ENCODE assay signal across 9 mouse cellular contexts in genomic region chr9:60744171-60744969, GRCm38 (mm10). TPM values are rescaled to one million over a fixed set of nuclear protein-coding genes. Genes with fewer than 3 reads are reported as not detected.
DNase-seq lines count a peak whose midpoint lies in the region; ATAC-seq and TF ChIP-seq lines count a peak whose summit lies in the region.
"Had no signal": no experiment of that assay in that cellular context is flagged by ENCODE, and none has a peak within 500 bp of the region (broad histone marks: within the 10 kb centered on the region; RNA-seq: fewer than 3 reads in every experiment).

No protein-coding gene starts in this region.

- H3K4me2 ChIP-seq in kidney, embryonic 16.5 days (replicated peaks; ENCODE audit: low read depth, low read length), result no peak overlapping the region
- no peak overlapping the region for H3K4me2 ChIP-seq in forebrain, embryonic 14.5 days (ENCODE audit: low read length)
- H3K4me2 ChIP-seq: limb, embryonic 12.5 days had no signal

- 51% methylated on average over 18 of the region's 18 CpGs for WGBS in kidney, embryonic 16.5 days
- WGBS in forebrain, embryonic 14.5 days, result 46% methylated on average over 18 of the region's 18 CpGs
- WGBS in small intestine, adult 2 months, result 45% methylated on average over 18 of the region's 18 CpGs

- H3K9ac ChIP-seq in kidney, embryonic 16.5 days (replicated peaks; ENCODE audit: low read length), result no peak overlapping the region
- no peak overlapping the region for H3K9ac ChIP-seq in ES-Bruce4 (ENCODE audit: low read depth, poor library complexity, severe bottlenecking)
- no peak overlapping the region for H3K9ac ChIP-seq in forebrain, embryonic 14.5 days (ENCODE audit: low read length)
- H3K9ac ChIP-seq: limb, embryonic 12.5 days had no signal

- H3K36me3 ChIP-seq in kidney, embryonic 16.5 days (ENCODE audit: insufficient read depth, low read length), result no peaks in the 10 kb centered on the region
- H3K36me3 ChIP-seq in ES-Bruce4 (ENCODE audit: control insufficient read depth, insufficient read depth, low read length, poor library complexity, severe bottlenecking), result no peaks in the 10 kb centered on the region
- H3K36me3 ChIP-seq in forebrain, embryonic 14.5 days (ENCODE audit: control insufficient read depth, insufficient read depth, low read length), result no peaks in the 10 kb centered on the region
- no peaks in the 10 kb centered on the region for H3K36me3 ChIP-seq in small intestine, adult 2 months (ENCODE audit: control insufficient read depth, insufficient read depth, low read length)
- H3K36me3 ChIP-seq: limb, embryonic 12.5 days had no signal

- TF ChIP-seq EP300 in ES-Bruce4 (IDR thresholded peaks at IDR 0.05; ENCODE audit: insufficient read depth, low read depth, low read length), result no peak

- H3K27me3 ChIP-seq in kidney, embryonic 16.5 days (ENCODE audit: insufficient read depth, low read length), result no peaks in the 10 kb centered on the region
- H3K27me3 ChIP-seq in ES-Bruce4 (ENCODE audit: control insufficient read depth, insufficient read depth, low read length, poor library complexity, severe bottlenecking), result no peaks in the 10 kb centered on the region
- no peaks in the 10 kb centered on the region for H3K27me3 ChIP-seq in forebrain, embryonic 14.5 days (replicated peaks; ENCODE audit: control insufficient read depth, insufficient read depth, low read length)
- H3K27me3 ChIP-seq in small intestine, adult 2 months (ENCODE audit: control insufficient read depth, insufficient read depth, low read length), result no peaks in the 10 kb centered on the region

- no peak for ATAC-seq in kidney, embryonic 16.5 days (ENCODE audit: low FRiP score, low TSS enrichment)
- ATAC-seq in forebrain, embryonic 14.5 days, result no peak

- H3K9me3 ChIP-seq in kidney, embryonic 16.5 days (ENCODE audit: low read length), result 0 out of 2 replicates have a peak, but pooled peaks cover 3% of the 10 kb centered on the region
- H3K9me3 ChIP-seq in ES-Bruce4 (replicated peaks; ENCODE audit: control insufficient read depth, insufficient read depth, low read length, poor library complexity, severe bottlenecking), result no peaks in the 10 kb centered on the region
- no peaks in the 10 kb centered on the region for H3K9me3 ChIP-seq in forebrain, embryonic 14.5 days (replicated peaks; ENCODE audit: control insufficient read depth, low read length)
- H3K9me3 ChIP-seq: limb, embryonic 12.5 days had no signal

- peak; percentile 78 for TF ChIP-seq CTCF in ES-Bruce4 (IDR thresholded peaks at IDR 0.05; ENCODE audit: low read depth, low read length)
- TF ChIP-seq CTCF in small intestine, adult 2 months (IDR thresholded peaks at IDR 0.05; ENCODE audit: extremely low read depth, insufficient read length, insufficient replicate concordance, low read depth, low read length), result peak; percentile 81; the same call in 1 of the 2 replicates

- no peak overlapping the region for H3K27ac ChIP-seq in kidney, embryonic 16.5 days (ENCODE audit: low read length)
- H3K27ac ChIP-seq in ES-Bruce4 (ENCODE audit: insufficient read depth, low read length), result no peak overlapping the region
- no peak overlapping the region for H3K27ac ChIP-seq in forebrain, embryonic 14.5 days (ENCODE audit: low read depth, low read length)
- H3K27ac ChIP-seq in small intestine, adult 2 months (ENCODE audit: insufficient read depth, low read depth, low read length), result no peak overlapping the region
- H3K27ac ChIP-seq: limb, embryonic 12.5 days had no signal

- peaks cover 11% of the 10 kb centered on the region; the same call in 1 of the 2 replicates for H3K4me1 ChIP-seq in kidney, embryonic 16.5 days (ENCODE audit: insufficient read depth, low read length)
- H3K4me1 ChIP-seq in ES-Bruce4 (ENCODE audit: control insufficient read depth, insufficient read depth, low read length), result no peaks in the 10 kb centered on the region
- no peaks in the 10 kb centered on the region for H3K4me1 ChIP-seq in forebrain, embryonic 14.5 days (ENCODE audit: control insufficient read depth, insufficient read depth, low read length)
- H3K4me1 ChIP-seq in small intestine, adult 2 months (ENCODE audit: control insufficient read depth, insufficient read depth, insufficient read length, low read length), result peaks cover 5% of the 10 kb centered on the region; the same call in 1 of the 2 replicates
- H3K4me1 ChIP-seq: limb, embryonic 12.5 days had no signal

- H3K4me3 ChIP-seq in kidney, embryonic 16.5 days (ENCODE audit: low read length), result no peak overlapping the region
- no peak overlapping the region for H3K4me3 ChIP-seq in ES-Bruce4 (ENCODE audit: low read depth, low read length)
- no peak overlapping the region for H3K4me3 ChIP-seq in forebrain, embryonic 14.5 days (ENCODE audit: low read depth, low read length)
- no peak overlapping the region for H3K4me3 ChIP-seq in small intestine, adult 2 months (ENCODE audit: low read depth, low read length)
- H3K4me3 ChIP-seq: limb, embryonic 12.5 days had no signal

- TF ChIP-seq POLR2A in ES-Bruce4 (IDR thresholded peaks at IDR 0.05; ENCODE audit: insufficient read depth, low read length), result no peak
- TF ChIP-seq POLR2A in small intestine, adult 2 months (IDR thresholded peaks at IDR 0.05; ENCODE audit: low read depth, low read length), result no peak

- peak; percentile 43 for DNase-seq in kidney, adult 18-20 months
- peak; percentile 7 for DNase-seq in c-Kit-positive CD71-positive TER-119-positive erythroid progenitor cells, embryonic 14.5 days (ENCODE audit: low spot score)
- peak; percentile 80 for DNase-seq in forebrain, embryonic 14.5 days (ENCODE audit: low spot score)
- peak; percentile 69 for DNase-seq in kidney, postnatal 10 days
- peak; percentile 65 for DNase-seq in lung, postnatal 14 days

RNA-seq across cellular contexts. Expression of gene Larp6, which starts 31.6 kb away (rescaled TPM):
- 1.6 and 1.7 TPM in 2 replicates for polyA plus RNA-seq in kidney, embryonic 16.5 days (2015; fragmentation: Nextera tagmentation; extraction: Ambion mirVana)
- 0.37 TPM in 1 of 2 replicates, not detected in the other for polyA plus RNA-seq in ES-Bruce4 (2011; ENCODE audit: insufficient read depth, insufficient read length, low read depth, missing spikeins)
- polyA plus RNA-seq in forebrain, embryonic 14.5 days (2014; fragmentation: Nextera tagmentation; extraction: Ambion mirVana), result 5.9 and 7.8 TPM in 2 replicates
- 0.39 and 0.84 TPM in 2 replicates for polyA plus RNA-seq in small intestine, adult 2 months (2012; rRNA removed)

RNA-seq across cellular contexts. Expression of gene Uaca, which starts 50.0 kb away (rescaled TPM):
- polyA plus RNA-seq in kidney, embryonic 16.5 days (2015; fragmentation: Nextera tagmentation; extraction: Ambion mirVana), result 38.0 and 40.4 TPM in 2 replicates
- 29.7 and 31.0 TPM in 2 replicates for polyA plus RNA-seq in ES-Bruce4 (2011; ENCODE audit: insufficient read depth, insufficient read length, low read depth, missing spikeins)
- 12.5 and 13.5 TPM in 2 replicates for polyA plus RNA-seq in forebrain, embryonic 14.5 days (2014; fragmentation: Nextera tagmentation; extraction: Ambion mirVana)
- polyA plus RNA-seq in small intestine, adult 2 months (2012; rRNA removed), result 7.9 and 23.3 TPM in 2 replicates

RNA-seq across cellular contexts. Expression of gene Lrrc49, which starts 56.4 kb away (rescaled TPM):
- polyA plus RNA-seq in kidney, embryonic 16.5 days (2015; fragmentation: Nextera tagmentation; extraction: Ambion mirVana), result 15.8 and 16.7 TPM in 2 replicates
- 3.6 and 5.7 TPM in 2 replicates for polyA plus RNA-seq in ES-Bruce4 (2011; ENCODE audit: insufficient read depth, insufficient read length, low read depth, missing spikeins)
- polyA plus RNA-seq in forebrain, embryonic 14.5 days (2014; fragmentation: Nextera tagmentation; extraction: Ambion mirVana), result 72.3 and 78.7 TPM in 2 replicates
- 1.1 and 1.2 TPM in 2 replicates for polyA plus RNA-seq in small intestine, adult 2 months (2012; rRNA removed)

Comparison
In these comparisons a context has a peak if more than half of its experiments do, and no peak if none do; other contexts are left out.
1. DNase-seq: peak in every context shown above with its lines; median percentile 80 in forebrain, embryonic 14.5 days; 69 in kidney, postnatal 10 days; 65 in lung, postnatal 14 days; 43 in kidney, adult 18-20 months; 7 in c-Kit-positive CD71-positive TER-119-positive erythroid progenitor cells, embryonic 14.5 days.